Comparison of ENCODE assay signal across 9 mouse cellular contexts in the genomic region with DNA sequence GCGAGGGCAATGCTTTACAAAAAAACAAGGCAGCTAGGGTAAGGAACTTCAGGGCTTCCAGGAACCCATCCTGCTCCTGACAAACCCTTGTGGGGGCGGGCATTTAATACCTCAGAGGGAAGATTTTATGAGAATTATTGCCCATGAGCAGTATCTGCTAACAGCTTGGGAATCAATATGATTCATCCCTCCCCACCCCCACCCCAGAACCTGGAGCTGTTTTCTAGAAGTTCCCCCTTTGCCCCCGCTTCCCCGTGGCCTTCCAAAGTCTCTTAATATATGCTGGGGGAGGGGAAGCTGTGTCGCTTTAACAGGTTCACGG. TPM values are rescaled to one million over a fixed set of nuclear protein-coding genes. Genes with fewer than 3 reads are reported as not detected.
DNase-seq lines count a peak whose midpoint lies in the region; ATAC-seq and TF ChIP-seq lines count a peak whose summit lies in the region.
"Had no signal": no experiment of that assay in that cellular context is flagged by ENCODE, and none has a peak within 500 bp of the region (broad histone marks: within the 10 kb centered on the region; RNA-seq: fewer than 3 reads in every experiment).

No protein-coding gene starts in this region.

- TF ChIP-seq CTCF in gastrocnemius, adult 2 months (IDR thresholded peaks at IDR 0.05): no peak

- intact Hi-C loops in gastrocnemius, adult 2 months (cut with DNase I): no loop called here

- peak overlapping the region; percentile 87 for H3K4me2 ChIP-seq in limb, embryonic 15.5 days

- 13% methylated on average over 6 of the region's 6 CpGs for WGBS in limb, embryonic 15.5 days

- H3K9ac ChIP-seq in limb, embryonic 15.5 days: peak overlapping the region; percentile 54; the same call in 1 of the 2 replicates

- no peaks in the 10 kb centered on the region for H3K9me3 ChIP-seq in limb, embryonic 15.5 days

- H3K36me3 ChIP-seq in limb, embryonic 15.5 days: no peaks in the 10 kb centered on the region

- no peaks in the 10 kb centered on the region for H3K27me3 ChIP-seq in limb, embryonic 15.5 days

- no peak for ATAC-seq in limb, embryonic 15.5 days (ENCODE audit: insufficient number of reproducible peaks, low FRiP score, low TSS enrichment, low read depth)

- no peak for DNase-seq in gastrocnemius, adult 2 months
- DNase-seq in gastrocnemius, adult 8-10 months (ENCODE audit: low spot score in 2 of 2): no peak
- peak; percentile 12 for DNase-seq in right cerebral cortex, adult 18-20 months
- DNase-seq in right cerebral cortex, adult 2 months (ENCODE audit: low spot score in 2 of 2): no peak
- no peak for DNase-seq in thymus, postnatal 36 days
- DNase-seq in adrenal gland, postnatal 4 days (ENCODE audit: low spot score in 2 of 2): no peak
- DNase-seq in thymus, postnatal 14 days: no peak

- peak overlapping the region; percentile 71 for H3K4me3 ChIP-seq in gastrocnemius, adult 2 months
- peak overlapping the region; percentile 52 for H3K4me3 ChIP-seq in limb, embryonic 15.5 days

- no peaks in the 10 kb centered on the region for H3K4me1 ChIP-seq in limb, embryonic 15.5 days

- no peak overlapping the region for H3K27ac ChIP-seq in gastrocnemius, adult 2 months
- H3K27ac ChIP-seq in limb, embryonic 15.5 days: no peak overlapping the region

RNA-seq across cellular contexts. Expression of gene Elavl4, which starts 0.9 kb away (rescaled TPM):
- total RNA-seq in gastrocnemius, adult 2 months (2021): not detected
- not detected for total RNA-seq in gastrocnemius, adult 8-10 months (2022)
- polyA plus RNA-seq in limb, embryonic 15.5 days (2015; fragmentation: Nextera tagmentation; extraction: Ambion mirVana): 1.7 and 1.9 TPM in 2 replicates
- 10 to 100 TPM; 16.6 to 18.4 TPM for total RNA-seq in adrenal gland, postnatal 4 days (2021)
- total RNA-seq: common myeloid progenitor, adult 5-6 weeks had no signal

RNA-seq across cellular contexts. Expression of gene Agbl4, which starts 46.6 kb away (rescaled TPM):
- total RNA-seq in gastrocnemius, adult 2 months (2021): not detected
- total RNA-seq in gastrocnemius, adult 8-10 months (2022): not detected
- polyA plus RNA-seq in limb, embryonic 15.5 days (2015; fragmentation: Nextera tagmentation; extraction: Ambion mirVana): 0.15 and 0.17 TPM in 2 replicates
- 1 to 10 TPM; 1.1 to 1.3 TPM for total RNA-seq in adrenal gland, postnatal 4 days (2021)
- total RNA-seq: common myeloid progenitor, adult 5-6 weeks had no signal

Comparison
In these comparisons a context has a peak if more than half of its experiments do, and no peak if none do; other contexts are left out.
1. RNA of gene Elavl4, which starts 0.9 kb away (total RNA-seq): 16.6 to 18.4 TPM in adrenal gland, postnatal 4 days; not detected in gastrocnemius, adult 8-10 months and not detected in gastrocnemius, adult 2 months; every median in the first group is over 10 times any median in the second.